Mouse (Mus musculus): Measurements from ENCODE around the gene Naaladl2.

- no peak for TF ChIP-seq GATA1 (IDR thresholded peaks at IDR 0.05; ENCODE audit: low read length)
- TF ChIP-seq TAL1 (IDR thresholded peaks at IDR 0.05; ENCODE audit: low read length), result no peak
These were observed 70.2 kb downstream of the Naaladl2 start for GRCm38 (mm10) chr3:25073821-25074220.

Data from erythroblast, embryonic 14.5 days (primary cell).